ENCODE assay signal across 21 mouse cellular contexts in the genomic region with DNA sequence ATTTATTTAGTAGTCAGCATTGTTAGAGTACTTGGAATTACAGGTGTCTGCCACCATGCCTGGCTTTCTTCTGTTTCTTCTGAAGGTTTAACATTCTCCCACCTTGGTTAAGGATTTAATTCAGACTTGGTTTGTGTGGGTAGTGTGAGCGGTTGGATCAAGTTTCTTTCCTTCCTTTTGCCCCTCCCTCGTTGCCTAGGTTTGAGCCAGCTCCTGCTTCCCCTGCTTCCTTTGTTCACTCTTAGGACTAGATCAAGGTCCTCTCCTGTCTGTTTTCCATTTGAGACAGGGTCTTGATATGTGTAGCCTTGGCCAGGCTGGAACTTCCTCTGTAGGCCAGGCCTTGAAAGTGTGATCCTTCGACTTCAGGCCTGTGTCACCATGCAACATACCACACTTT.
"Had no signal": no experiment of that assay in that cellular context is flagged by ENCODE, and none has a peak within 500 bp of the region (broad histone marks: within the 10 kb centered on the region; RNA-seq: fewer than 3 reads in every experiment).

No protein-coding gene starts in this region.

- H3K27me3 ChIP-seq: intestine, embryonic 15.5 days; midbrain, embryonic 12.5 days; neural tube, embryonic 13.5 days; stomach, embryonic 15.5 days had no signal

- H3K36me3 ChIP-seq: midbrain, embryonic 12.5 days; neural tube, embryonic 13.5 days had no signal

- ATAC-seq: intestine, embryonic 15.5 days; liver, postnatal 0 days; lung, postnatal 0 days; midbrain, embryonic 16.5 days had no signal

- H3K9ac ChIP-seq: intestine, embryonic 15.5 days; liver, embryonic 14.5 days; liver, postnatal 0 days; lung, embryonic 14.5 days; midbrain, embryonic 12.5 days; neural tube, embryonic 13.5 days; stomach, embryonic 15.5 days had no signal

- H3K27ac ChIP-seq: intestine, embryonic 15.5 days; left cerebral cortex, adult 2 months; liver, embryonic 14.5 days; macrophage; midbrain, embryonic 12.5 days; neural tube, embryonic 13.5 days; stomach, embryonic 15.5 days had no signal

- H3K4me3 ChIP-seq: intestine, embryonic 15.5 days; left cerebral cortex, adult 2 months; midbrain, embryonic 12.5 days; myocyte; neural tube, embryonic 13.5 days; stomach, embryonic 15.5 days had no signal

- H3K4me1 ChIP-seq: intestine, embryonic 15.5 days; midbrain, embryonic 12.5 days; neural tube, embryonic 13.5 days; stomach, embryonic 15.5 days had no signal

- H3K4me2 ChIP-seq: intestine, embryonic 15.5 days; lung, embryonic 14.5 days; midbrain, embryonic 12.5 days; neural tube, embryonic 13.5 days; stomach, embryonic 15.5 days had no signal

- H3K9me3 ChIP-seq: intestine, embryonic 15.5 days; midbrain, embryonic 12.5 days; neural tube, embryonic 13.5 days; stomach, embryonic 15.5 days had no signal

- DNase-seq: kidney, adult 18-20 months; kidney, adult 9 months; kidney, postnatal 4 days; liver, postnatal 0 days; lung, embryonic 14.5 days; retina, postnatal 1 day; right cerebral cortex, postnatal 25 days; spleen, adult 18-20 months; thymus, adult 2 months; thymus, postnatal 14 days; thymus, postnatal 4 days had no signal
